Mouse (Mus musculus) kidney, embryonic 14.5 days (tissue): ENCODE results near the gene Zfyve19. TPM values are rescaled to one million over a fixed set of nuclear protein-coding genes. Genes with fewer than 3 reads are reported as not detected.

Experiments
- ATAC-seq: fragments of 200-750 bp; cut with Nextera tagmentation; 2 replicates; pipeline ENCODE4 v1.8.0; 2017; ENCODE audit warnings: moderate number of reproducible peaks, mild to moderate bottlenecking, moderate TSS enrichment, moderate library complexity; ENCODE audit not compliant: low FRiP score, low TSS enrichment
- H3K27ac ChIP-seq: fragments of 300-500 bp; sonication (generic); 2 replicates; pipeline ENCODE4 v1.5.1; 2014; ENCODE audit warnings: low read depth, mild to moderate bottlenecking, low read length, moderate library complexity, mixed read lengths
- H3K27me3 ChIP-seq: fragments of 300-500 bp; sonication (generic); 2 replicates; pipeline ENCODE4 v1.6.1; 2014; ENCODE audit warnings: mild to moderate bottlenecking, low read length; ENCODE audit not compliant: control insufficient read depth, insufficient read depth
- H3K36me3 ChIP-seq: fragments of 300-500 bp; sonication (generic); 2 replicates; pipeline ENCODE4 v1.6.1; 2014; ENCODE audit warnings: low read length, mixed read lengths; ENCODE audit not compliant: control insufficient read depth, insufficient read depth
- H3K4me1 ChIP-seq: fragments of 300-500 bp; sonication (generic); 2 replicates; pipeline ENCODE4 v1.6.1; 2014; ENCODE audit warnings: low read length, mixed read lengths; ENCODE audit not compliant: control insufficient read depth, insufficient read depth
- H3K4me2 ChIP-seq: fragments of 300-500 bp; sonication (generic); replicated peaks from 2 replicates; pipeline ENCODE4 v1.6.1; 2014; ENCODE audit warnings: low read depth, mild to moderate bottlenecking, low read length
- H3K4me3 ChIP-seq: fragments of 300-500 bp; sonication (generic); 2 replicates; pipeline ENCODE4 v1.5.1; 2014; ENCODE audit warnings: mild to moderate bottlenecking, low read length
- H3K9ac ChIP-seq: fragments of 300-500 bp; sonication (generic); 2 replicates; pipeline ENCODE4 v1.6.1; 2014; ENCODE audit warnings: low read depth, mild to moderate bottlenecking, low read length, moderate library complexity
- H3K9me3 ChIP-seq: fragments of 300-500 bp; sonication (generic); 2 replicates; pipeline ENCODE4 v1.6.1; 2016; ENCODE audit warnings: low read length; ENCODE audit not compliant: control insufficient read depth
- WGBS: fragments of 180-500 bp; shearing (Covaris S2); extraction: QIAGEN DNeasy Blood & Tissue Kit; methylation state at CpG from one replicate; pipeline ENCODE4 v1.1.7; 2014; 5-methylcytosine and 5-hydroxymethylcytosine counted together
- polyA plus RNA-seq: library from polyadenylated mRNA; unstranded; fragments of >200 nt; fragmentation: Nextera tagmentation; extraction: Ambion mirVana; gene quantifications from 2 replicates; pipeline ENCODE4 v1.2.1, GENCODE M21; 2014

Gene Zfyve19
- polyA plus RNA-seq, 1 experiment from 2014 or later = 49.1 TPM

DNA sequence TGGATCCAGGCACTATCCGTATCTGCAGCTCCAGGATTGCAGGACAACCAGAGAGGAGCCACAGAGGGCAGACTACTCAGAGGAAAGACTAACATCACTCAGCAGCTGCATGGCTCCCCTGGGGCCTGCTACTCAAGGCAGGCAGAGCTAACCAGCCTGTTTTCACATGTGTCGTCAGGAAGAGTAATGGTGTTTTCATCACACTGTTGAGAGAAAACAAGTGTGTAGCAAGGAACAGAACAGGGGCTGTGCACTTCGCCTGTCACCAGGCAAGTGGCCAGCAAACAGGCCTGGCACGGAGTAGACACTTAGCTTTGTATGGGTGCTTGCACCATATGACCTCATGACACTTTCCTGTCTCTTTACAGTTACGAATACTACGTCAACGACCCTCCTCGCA, 36.8 kb upstream of the Zfyve19 start:
- Histone ChIP-seq H3K9ac (no peak overlapping the region), H3K4me2 (no peak overlapping the region), H3K36me3 (no peaks in the 10 kb centered on the region), H3K27ac (no peak overlapping the region), H3K9me3 (no peaks in the 10 kb centered on the region), H3K4me3 (no peak overlapping the region), H3K4me1 (peaks cover 43% of the 10 kb centered on the region), H3K27me3 (peaks cover 3% of the 10 kb centered on the region; the same call in 1 of the 2 replicates)
- WGBS = 53% methylated on average over 8 of the region's 8 CpGs
- no peak for ATAC-seq

DNA sequence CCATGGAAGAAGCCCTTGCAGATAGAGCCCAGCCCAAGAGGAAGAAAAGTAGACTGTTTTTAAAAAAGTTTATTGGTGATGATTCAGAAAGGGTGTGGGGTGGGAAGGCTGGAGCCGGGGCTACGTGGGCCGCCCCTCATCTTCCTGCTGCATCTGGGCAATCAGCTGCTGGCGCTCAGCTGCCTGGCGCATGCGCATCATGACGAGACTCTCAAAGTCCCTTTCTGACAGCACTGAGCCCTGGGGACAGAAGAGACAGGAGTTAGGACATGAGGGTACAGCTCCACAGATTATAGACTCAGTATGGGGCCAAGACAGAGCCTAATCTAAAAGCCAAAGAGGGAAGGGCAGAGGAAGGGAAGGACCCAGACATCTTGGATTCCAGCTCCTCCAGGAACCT, 36.0 kb upstream of the Zfyve19 start:
- H3K36me3 ChIP-seq = no peaks in the 10 kb centered on the region
- H3K9ac ChIP-seq = no peak overlapping the region; the same call in 1 of the 2 replicates
- no peak for ATAC-seq
- WGBS = 84% methylated on average over 7 of the region's 7 CpGs
- peaks cover 35% of the 10 kb centered on the region for H3K4me1 ChIP-seq
- H3K9me3 ChIP-seq = no peaks in the 10 kb centered on the region
- peaks cover 3% of the 10 kb centered on the region; the same call in 1 of the 2 replicates for H3K27me3 ChIP-seq
- no peak overlapping the region for H3K4me3 ChIP-seq
- H3K4me2 ChIP-seq = no peak overlapping the region
- H3K27ac ChIP-seq = peak overlapping the region; percentile 20

DNA sequence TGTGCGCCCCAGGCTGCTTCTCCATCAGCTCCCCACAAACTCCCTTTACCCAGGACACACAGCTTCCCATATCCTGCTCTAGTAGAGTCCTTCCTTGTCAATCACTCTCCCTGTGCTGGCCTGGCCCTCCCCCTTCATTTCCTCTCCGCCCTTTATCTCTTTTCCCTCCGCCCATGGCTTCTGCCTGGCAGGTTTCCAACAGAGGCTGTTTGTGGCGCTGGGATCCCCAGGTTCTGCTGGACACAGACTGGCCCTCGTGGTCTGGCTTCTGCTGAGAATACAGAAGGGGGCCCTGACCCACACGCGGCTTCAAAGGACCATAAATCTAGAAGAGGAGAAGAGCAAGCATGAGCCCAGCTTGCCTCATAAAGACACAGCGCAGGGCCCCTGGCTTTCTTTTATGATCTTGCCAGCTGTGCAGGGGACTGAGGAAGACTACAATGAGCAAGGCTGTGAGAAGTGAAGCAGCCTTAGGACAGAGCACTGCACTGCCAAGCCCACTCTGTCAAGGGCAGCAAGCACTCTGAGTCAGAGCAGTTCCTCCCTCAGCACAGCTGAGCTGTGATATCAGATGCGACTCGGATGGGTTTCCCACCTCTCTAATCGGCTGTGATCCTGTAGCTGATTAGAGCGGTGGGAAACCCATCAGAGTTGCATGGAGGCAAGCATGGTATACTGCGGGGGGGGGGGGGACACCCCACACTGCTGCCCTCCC, 35.4 kb upstream of the Zfyve19 start:
- peak; percentile 56 for ATAC-seq
- 7% methylated on average over 13 of the region's 13 CpGs for WGBS

DNA sequence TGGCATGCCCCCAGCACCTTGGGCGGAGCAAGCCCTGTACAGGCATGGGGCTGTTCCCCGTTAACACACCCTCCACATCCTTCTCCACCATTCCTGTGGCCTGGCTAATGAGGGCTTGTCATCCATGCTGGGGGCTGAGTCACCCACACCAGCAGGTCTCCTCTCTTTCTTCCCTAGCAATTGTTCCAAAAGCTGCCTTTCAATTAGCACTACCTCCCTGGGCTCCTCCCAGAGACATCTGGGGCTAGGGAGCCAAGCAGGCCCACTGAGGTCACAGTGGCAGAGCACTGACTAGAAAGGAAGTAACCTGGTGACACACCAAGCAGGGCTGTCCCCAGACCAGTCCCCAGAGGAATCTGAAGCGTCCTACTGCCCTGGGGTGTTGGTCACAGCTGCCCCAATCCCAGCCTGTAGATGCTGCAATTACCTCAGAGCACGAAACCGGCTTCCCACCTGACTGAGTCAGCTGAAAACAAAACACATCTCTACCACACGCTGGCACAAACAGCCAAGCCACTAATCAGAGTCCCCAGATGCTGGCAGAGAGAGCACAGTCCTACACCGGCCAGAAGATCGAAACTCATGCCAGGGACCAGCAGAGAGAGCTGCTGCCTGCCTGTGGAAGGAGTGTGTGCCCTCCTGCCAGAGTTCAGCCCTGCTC, 34.3 kb upstream of the Zfyve19 start, which contains the start of gene Gm14137:
Gene Gm14137, plus strand, starts transcription at position 519 of the 661 bp plus-strand sequence.
- H3K36me3 ChIP-seq = peaks cover 2% of the 10 kb centered on the region; the same call in 1 of the 2 replicates
- WGBS = 44% methylated on average over 8 of the region's 8 CpGs
- no peak for ATAC-seq
- no peak within 1 kb of the TSS for H3K4me2 ChIP-seq
- H3K9me3 ChIP-seq = no peaks in the 10 kb centered on the region
- H3K27ac ChIP-seq = peak within 1 kb of the TSS; percentile 52; the same call in 1 of the 2 replicates
- H3K4me1 ChIP-seq = peaks cover 32% of the 10 kb centered on the region
- peak within 1 kb of the TSS; percentile 18; the same call in 1 of the 2 replicates for H3K9ac ChIP-seq
- H3K27me3 ChIP-seq = no peaks in the 10 kb centered on the region
- H3K4me3 ChIP-seq = no peak within 1 kb of the TSS

More for the DNA sequence above, 35.4 kb upstream of the Zfyve19 start:
- Histone ChIP-seq H3K4me2 (peak overlapping the region; percentile 22; the same call in 1 of the 2 replicates), H3K27me3 (no peaks in the 10 kb centered on the region), H3K4me1 (peaks cover 32% of the 10 kb centered on the region), H3K36me3 (no peaks in the 10 kb centered on the region), H3K9me3 (no peaks in the 10 kb centered on the region), H3K9ac (peak overlapping the region; percentile 18; the same call in 1 of the 2 replicates), H3K27ac (peak overlapping the region; percentile 20), H3K4me3 (no peak overlapping the region)

DNA sequence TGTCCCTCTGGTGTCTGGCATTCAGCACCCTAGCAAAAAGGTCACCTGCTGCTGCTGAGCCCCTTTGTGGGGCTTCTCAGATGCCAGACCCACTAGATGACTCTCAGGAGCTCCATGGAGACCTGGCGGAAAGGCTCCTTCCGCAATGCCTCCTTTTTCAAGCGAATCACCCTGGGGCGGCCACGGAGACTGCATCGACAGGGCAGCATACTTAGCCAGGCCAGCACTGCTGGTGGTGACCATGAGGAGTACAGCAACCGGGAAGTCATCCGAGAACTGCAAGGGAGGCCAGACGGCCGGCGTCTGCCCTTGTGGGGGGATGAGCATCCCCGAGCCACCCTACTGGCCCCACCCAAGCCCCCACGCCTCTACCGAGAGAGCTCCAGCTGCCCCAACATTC, 33.6 kb upstream of the Zfyve19 start:
- peaks cover 7% of the 10 kb centered on the region; the same call in 1 of the 2 replicates for H3K36me3 ChIP-seq
- H3K4me2 ChIP-seq = no peak overlapping the region
- H3K9me3 ChIP-seq = no peaks in the 10 kb centered on the region
- no peak overlapping the region for H3K9ac ChIP-seq
- 43% methylated on average over 14 of the region's 14 CpGs for WGBS
- H3K4me1 ChIP-seq = peaks cover 32% of the 10 kb centered on the region
- H3K4me3 ChIP-seq = no peak overlapping the region
- H3K27ac ChIP-seq = no peak overlapping the region
- H3K27me3 ChIP-seq = no peaks in the 10 kb centered on the region
- ATAC-seq = no peak

DNA sequence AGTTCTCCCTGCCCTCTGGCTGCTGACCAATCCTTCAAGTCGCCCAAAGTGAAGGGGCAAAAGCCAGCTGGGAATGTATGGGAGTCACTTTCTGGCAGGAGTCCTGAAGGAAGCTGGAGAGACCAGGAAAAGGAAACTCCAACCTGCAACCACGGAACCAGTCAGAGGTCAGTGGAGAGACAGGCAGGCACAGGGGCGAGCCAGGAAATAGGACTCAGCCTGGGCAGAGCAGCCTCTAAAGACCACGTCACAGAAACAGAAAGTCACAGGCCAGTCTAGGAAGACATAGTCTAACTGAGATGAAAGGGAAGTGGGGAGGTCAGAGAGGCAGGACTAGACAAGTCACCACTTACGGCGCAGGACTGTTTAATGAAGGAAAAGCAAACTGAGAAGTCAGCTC, 32.8 kb upstream of the Zfyve19 start:
- Histone ChIP-seq H3K27ac (no peak overlapping the region), H3K9ac (no peak overlapping the region; the same call in 1 of the 2 replicates), H3K4me1 (peaks cover 32% of the 10 kb centered on the region), H3K4me3 (no peak overlapping the region), H3K9me3 (no peaks in the 10 kb centered on the region), H3K27me3 (no peaks in the 10 kb centered on the region), H3K4me2 (no peak overlapping the region), H3K36me3 (peaks cover 14% of the 10 kb centered on the region; the same call in 1 of the 2 replicates)
- ATAC-seq = no peak
- WGBS = 62% methylated on average over 6 of the region's 6 CpGs

DNA sequence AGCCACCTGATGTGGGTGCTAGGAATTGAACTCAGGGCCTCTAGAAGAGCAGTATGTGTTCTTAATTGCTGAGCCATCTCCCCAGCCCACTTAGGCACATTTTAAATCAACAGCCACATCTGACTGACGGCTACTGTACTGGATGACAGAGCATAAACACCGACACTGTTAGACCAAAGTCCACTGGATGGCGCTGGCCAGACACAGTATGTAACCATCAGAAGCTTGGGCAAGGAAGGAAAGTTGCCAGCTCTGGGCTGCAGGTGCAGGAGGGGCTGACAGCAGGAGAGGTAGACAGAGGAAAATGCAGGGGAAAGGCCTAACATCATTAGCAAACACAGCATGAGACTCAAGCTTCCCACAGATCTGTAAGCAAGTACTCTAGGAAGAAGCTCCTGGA, 31.7 kb upstream of the Zfyve19 start:
- H3K27me3 ChIP-seq = no peaks in the 10 kb centered on the region
- peaks cover 32% of the 10 kb centered on the region for H3K4me1 ChIP-seq
- H3K36me3 ChIP-seq = peaks cover 18% of the 10 kb centered on the region; the same call in 1 of the 2 replicates
- H3K4me2 ChIP-seq = no peak overlapping the region
- ATAC-seq = no peak
- no peak overlapping the region for H3K4me3 ChIP-seq
- H3K9ac ChIP-seq = no peak overlapping the region
- no peaks in the 10 kb centered on the region for H3K9me3 ChIP-seq
- H3K27ac ChIP-seq = no peak overlapping the region
- WGBS = 66% methylated on average over 3 of the region's 3 CpGs

DNA sequence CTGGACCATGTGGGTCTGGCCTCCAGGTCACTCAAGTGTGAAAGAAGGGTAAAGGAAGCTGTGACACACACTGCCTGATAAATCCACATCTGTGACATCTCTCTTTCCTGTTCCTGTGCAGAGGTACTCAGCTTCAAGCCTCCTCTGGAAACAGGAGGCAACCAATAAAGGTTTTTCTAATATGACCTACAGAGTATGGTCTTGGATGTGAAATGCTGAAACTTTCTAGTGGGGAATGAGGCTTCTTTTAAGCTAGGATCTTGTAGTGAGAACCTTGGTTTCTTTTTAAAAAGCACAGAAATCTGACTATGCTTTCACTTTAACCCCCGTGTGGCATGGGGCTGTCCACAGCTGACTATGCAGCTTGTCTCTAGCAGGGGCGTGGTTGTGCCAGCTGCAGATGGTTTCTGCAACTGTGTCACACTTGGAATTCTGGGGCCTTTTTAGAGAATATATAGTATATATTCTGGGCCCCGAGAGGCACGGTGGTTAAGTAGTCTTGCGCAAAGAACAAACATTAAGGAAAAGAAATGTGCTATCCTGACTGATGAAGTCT, 31.0 kb upstream of the Zfyve19 start:
- Histone ChIP-seq H3K4me2 (no peak overlapping the region), H3K4me3 (no peak overlapping the region), H3K27me3 (no peaks in the 10 kb centered on the region), H3K9ac (no peak overlapping the region), H3K9me3 (no peaks in the 10 kb centered on the region), H3K4me1 (peaks cover 26% of the 10 kb centered on the region), H3K36me3 (peaks cover 18% of the 10 kb centered on the region; the same call in 1 of the 2 replicates), H3K27ac (no peak overlapping the region)
- no peak for ATAC-seq
- WGBS = 92% methylated on average over 5 of the region's 5 CpGs
